Comparison of ENCODE assay signal across 30 mouse cellular contexts in the genomic region with DNA sequence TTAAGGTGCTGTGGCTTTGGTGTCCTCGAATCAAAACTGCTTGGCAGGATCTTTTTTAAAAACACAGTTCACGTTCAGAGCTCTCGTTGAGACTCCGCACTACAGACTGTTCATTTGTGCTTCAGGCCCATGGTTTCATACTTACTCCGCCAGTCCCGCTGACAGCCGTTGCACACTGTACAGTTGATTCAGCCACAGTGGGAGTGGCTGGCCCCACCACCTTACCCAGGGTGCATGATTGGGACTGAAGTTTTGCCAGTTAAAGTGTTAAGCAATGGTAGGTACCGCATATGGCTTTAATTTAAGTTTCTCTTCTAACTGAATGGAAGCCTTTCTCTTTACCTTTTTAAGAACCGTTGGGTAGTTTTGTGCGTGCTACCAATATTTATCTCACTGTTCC. TPM values are rescaled to one million over a fixed set of nuclear protein-coding genes. Genes with fewer than 3 reads are reported as not detected.
A peak's percentile ranks its signal among the peaks of the same experiment; 100 is the strongest.
DNase-seq lines count a peak whose midpoint lies in the region; ATAC-seq lines count a peak whose summit lies in the region.
"Had no signal": no experiment of that assay in that cellular context is flagged by ENCODE, and none has a peak within 500 bp of the region (broad histone marks: within the 10 kb centered on the region; RNA-seq: fewer than 3 reads in every experiment).

No protein-coding gene starts in this region.

- no peaks in the 10 kb centered on the region for H3K9me3 ChIP-seq in embryonic facial prominence, embryonic 10.5 days
- no peaks in the 10 kb centered on the region for H3K9me3 ChIP-seq in embryonic facial prominence, embryonic 14.5 days (ENCODE audit: control insufficient read depth, low read length)
- no peaks in the 10 kb centered on the region for H3K9me3 ChIP-seq in limb, embryonic 11.5 days (ENCODE audit: control insufficient read depth, low read length)
- H3K9me3 ChIP-seq: forebrain, embryonic 10.5 days; forebrain, embryonic 15.5 days; hindbrain, embryonic 13.5 days; neural tube, embryonic 13.5 days had no signal

- H3K9ac ChIP-seq in embryonic facial prominence, embryonic 14.5 days (ENCODE audit: low read depth, low read length), result no peak overlapping the region
- no peak overlapping the region for H3K9ac ChIP-seq in limb, embryonic 11.5 days (ENCODE audit: low read length)
- H3K9ac ChIP-seq: forebrain, embryonic 15.5 days; hindbrain, embryonic 13.5 days; liver, embryonic 14.5 days; neural tube, embryonic 13.5 days had no signal

- H3K4me2 ChIP-seq in embryonic facial prominence, embryonic 14.5 days (ENCODE audit: low read depth, low read length), result no peak overlapping the region
- H3K4me2 ChIP-seq in limb, embryonic 11.5 days (ENCODE audit: low read depth, severe bottlenecking), result no peak overlapping the region
- H3K4me2 ChIP-seq: forebrain, embryonic 15.5 days; hindbrain, embryonic 13.5 days; midbrain, embryonic 11.5 days; neural tube, embryonic 13.5 days had no signal

- peaks cover 65% of the 10 kb centered on the region for H3K36me3 ChIP-seq in embryonic facial prominence, embryonic 10.5 days (replicated peaks)
- H3K36me3 ChIP-seq in embryonic facial prominence, embryonic 14.5 days (ENCODE audit: control insufficient read depth, insufficient read depth, low read length), result peaks cover 26% of the 10 kb centered on the region
- peaks cover 5% of the 10 kb centered on the region for H3K36me3 ChIP-seq in limb, embryonic 11.5 days (ENCODE audit: control insufficient read depth, insufficient read depth, low read length)

- H3K4me3 ChIP-seq in embryonic facial prominence, embryonic 10.5 days, result no peak overlapping the region
- H3K4me3 ChIP-seq in embryonic facial prominence, embryonic 14.5 days (ENCODE audit: low read depth, low read length), result no peak overlapping the region
- H3K4me3 ChIP-seq in limb, embryonic 11.5 days (ENCODE audit: low read depth, low read length), result no peak overlapping the region
- H3K4me3 ChIP-seq: forebrain, embryonic 10.5 days; forebrain, embryonic 15.5 days; gastrocnemius, adult 2 months; hindbrain, embryonic 13.5 days; neural tube, embryonic 13.5 days had no signal

- no peak overlapping the region for H3K27ac ChIP-seq in embryonic facial prominence, embryonic 10.5 days (replicated peaks)
- H3K27ac ChIP-seq in embryonic facial prominence, embryonic 14.5 days (replicated peaks; ENCODE audit: low read depth, low read length), result peak overlapping the region; percentile 24; the same call in 1 of the 2 replicates
- H3K27ac ChIP-seq in limb, embryonic 11.5 days (replicated peaks; ENCODE audit: low read depth, low read length), result no peak overlapping the region
- H3K27ac ChIP-seq: forebrain, embryonic 10.5 days; forebrain, embryonic 15.5 days; gastrocnemius, adult 2 months; hindbrain, embryonic 13.5 days; liver, embryonic 14.5 days; neural tube, embryonic 13.5 days had no signal

- peak; percentile 57; the same call in 1 of the 2 replicates for ATAC-seq in embryonic facial prominence, embryonic 14.5 days (ENCODE audit: low read depth)
- ATAC-seq in limb, embryonic 11.5 days (ENCODE audit: insufficient number of reproducible peaks, low FRiP score, low TSS enrichment, low read depth), result 0 out of 2 replicates have a peak, but pooled peaks have one; percentile 68
- ATAC-seq in megakaryocyte progenitor cell, adult 5-6 weeks (replicated peaks; ENCODE audit: poor library complexity), result 0 out of 2 replicates have a peak, but pooled peaks have one; percentile 14
- ATAC-seq: forebrain, embryonic 15.5 days; intestine, embryonic 16.5 days had no signal

- WGBS in embryonic facial prominence, embryonic 10.5 days, result 81% methylated on average over 10 of the region's 10 CpGs
- WGBS in embryonic facial prominence, embryonic 14.5 days, result 56% methylated on average over 10 of the region's 10 CpGs
- 65% methylated on average over 10 of the region's 10 CpGs for WGBS in limb, embryonic 11.5 days

- H3K4me1 ChIP-seq in embryonic facial prominence, embryonic 10.5 days, result no peaks in the 10 kb centered on the region
- no peaks in the 10 kb centered on the region for H3K4me1 ChIP-seq in embryonic facial prominence, embryonic 14.5 days (ENCODE audit: control insufficient read depth, insufficient read depth, low read length)
- H3K4me1 ChIP-seq in limb, embryonic 11.5 days (ENCODE audit: control insufficient read depth, insufficient read depth, low read length), result peaks cover 10% of the 10 kb centered on the region
- H3K4me1 ChIP-seq: forebrain, embryonic 10.5 days; forebrain, embryonic 15.5 days; hindbrain, embryonic 13.5 days; neural tube, embryonic 13.5 days had no signal

- peak; percentile 29 for DNase-seq in embryonic facial prominence, embryonic 10.5 days (ENCODE audit: low spot score)
- peak; percentile 41 for DNase-seq in embryonic facial prominence, embryonic 14.5 days (ENCODE audit: low spot score)
- peak; percentile 39 for DNase-seq in limb, embryonic 11.5 days (ENCODE audit: low spot score)
- DNase-seq in cerebellum, postnatal 25 days, result no peak
- DNase-seq in left cerebral cortex, adult 11 months (ENCODE audit: low spot score), result no peak
- no peak for DNase-seq in lung, postnatal 36 days
- DNase-seq: adrenal gland, adult 2 months; cerebellum, adult 2 months; cerebellum, postnatal 14 days; gastrocnemius, adult 2 months; gastrocnemius, postnatal 36 days; heart, postnatal 36 days; kidney, adult 9 months; kidney, postnatal 10 days; layer of hippocampus, postnatal 36 days; liver; lung, adult 2 months; lung, postnatal 10 days; right cerebral cortex, postnatal 4 days; thymus, adult 2 months; thymus, postnatal 36 days had no signal

- no peaks in the 10 kb centered on the region for H3K27me3 ChIP-seq in embryonic facial prominence, embryonic 10.5 days (replicated peaks; ENCODE audit: low read depth, poor library complexity, severe bottlenecking)
- no peaks in the 10 kb centered on the region for H3K27me3 ChIP-seq in embryonic facial prominence, embryonic 14.5 days (replicated peaks; ENCODE audit: control insufficient read depth, insufficient read depth, low read length)
- no peaks in the 10 kb centered on the region for H3K27me3 ChIP-seq in limb, embryonic 11.5 days (ENCODE audit: control insufficient read depth, insufficient read depth, low read length)
- H3K27me3 ChIP-seq: forebrain, embryonic 15.5 days; hindbrain, embryonic 13.5 days; neural tube, embryonic 13.5 days had no signal

RNA-seq across cellular contexts. Expression of a gene that starts 44.6 kb away (rescaled TPM):
- polyA plus RNA-seq in embryonic facial prominence, embryonic 10.5 days (2016; fragmentation: Nextera tagmentation; extraction: Ambion mirVana), result 68.1 and 71.9 TPM in 2 replicates
- polyA plus RNA-seq in embryonic facial prominence, embryonic 14.5 days (2014; fragmentation: Nextera tagmentation; extraction: Ambion mirVana), result 53.4 and 55.8 TPM in 2 replicates
- polyA plus RNA-seq in limb, embryonic 11.5 days (2014; fragmentation: Nextera tagmentation; extraction: Ambion mirVana), result 63.5 and 66.9 TPM in 2 replicates
- total RNA-seq in megakaryocyte progenitor cell, adult 5-6 weeks (2015), result 48.0 and 55.0 TPM in 2 replicates
- 44.5 and 44.8 TPM in 2 replicates for total RNA-seq in megakaryocyte progenitor cell, adult 5-6 weeks (2017)

RNA-seq across cellular contexts. Expression of a gene that starts 45.4 kb away (rescaled TPM):
- 33.1 and 34.8 TPM in 2 replicates for polyA plus RNA-seq in embryonic facial prominence, embryonic 10.5 days (2016; fragmentation: Nextera tagmentation; extraction: Ambion mirVana)
- 22.3 and 24.4 TPM in 2 replicates for polyA plus RNA-seq in embryonic facial prominence, embryonic 14.5 days (2014; fragmentation: Nextera tagmentation; extraction: Ambion mirVana)
- 27.2 and 30.9 TPM in 2 replicates for polyA plus RNA-seq in limb, embryonic 11.5 days (2014; fragmentation: Nextera tagmentation; extraction: Ambion mirVana)
- 152 and 189 TPM in 2 replicates for total RNA-seq in megakaryocyte progenitor cell, adult 5-6 weeks (2015)
- 115 and 156 TPM in 2 replicates for total RNA-seq in megakaryocyte progenitor cell, adult 5-6 weeks (2017)

RNA-seq across cellular contexts. Expression of a gene that starts 55.4 kb away (rescaled TPM):
- polyA plus RNA-seq in embryonic facial prominence, embryonic 10.5 days (2016; fragmentation: Nextera tagmentation; extraction: Ambion mirVana), result not detected in 2 replicates
- 0.85 and 1.2 TPM in 2 replicates for polyA plus RNA-seq in embryonic facial prominence, embryonic 14.5 days (2014; fragmentation: Nextera tagmentation; extraction: Ambion mirVana)
- polyA plus RNA-seq in limb, embryonic 11.5 days (2014; fragmentation: Nextera tagmentation; extraction: Ambion mirVana), result 0.40 and 0.43 TPM in 2 replicates
- 0.05 TPM in 1 of 2 replicates, not detected in the other for total RNA-seq in megakaryocyte progenitor cell, adult 5-6 weeks (2015)
- total RNA-seq in megakaryocyte progenitor cell, adult 5-6 weeks (2017), result 0.08 and 0.17 TPM in 2 replicates
- total RNA-seq: adrenal gland, adult 2 months; heart, postnatal 36 days; MEL had no signal
- polyA plus RNA-seq: adrenal gland, adult 2 months; forebrain, embryonic 10.5 days had no signal

Comparison
In these comparisons a context has a peak if more than half of its experiments do, and no peak if none do; other contexts are left out.
1. DNase-seq: peak in embryonic facial prominence, embryonic 10.5 days (single experiment), embryonic facial prominence, embryonic 14.5 days (single experiment) and limb, embryonic 11.5 days (single experiment); none in cerebellum, postnatal 25 days (0 of 2), left cerebral cortex, adult 11 months (single experiment) and lung, postnatal 36 days (single experiment).
2. ATAC-seq: peak in every context shown above with its lines; median percentile 68 in limb, embryonic 11.5 days; 57 in embryonic facial prominence, embryonic 14.5 days; 14 in megakaryocyte progenitor cell, adult 5-6 weeks.